Mouse (Mus musculus) ES-Bruce4 (cell line): ENCODE measurements around the gene D430041D05Rik. TPM values are rescaled to one million over a fixed set of nuclear protein-coding genes. Genes with fewer than 3 reads are reported as not detected.

Source experiments
- H3K27ac ChIP-seq: 2 replicates; pipeline ENCODE4 v1.5.1; 2012; ENCODE audit warnings: low read length, inconsistent platforms; ENCODE audit not compliant: insufficient read depth
- H3K27me3 ChIP-seq: 2 replicates; pipeline ENCODE4 v1.6.1; 2012; ENCODE audit warnings: mild to moderate bottlenecking, low read length, inconsistent platforms; ENCODE audit not compliant: control insufficient read depth, poor library complexity, insufficient read depth, severe bottlenecking
- H3K36me3 ChIP-seq: 2 replicates; pipeline ENCODE4 v1.6.1; 2012; ENCODE audit warnings: inconsistent platforms, mild to moderate bottlenecking, low read length, moderate library complexity; ENCODE audit not compliant: control insufficient read depth, poor library complexity, insufficient read depth, severe bottlenecking
- H3K4me1 ChIP-seq: one replicate; pipeline ENCODE4 v1.8.1; 2011; ENCODE audit warnings: low read length; ENCODE audit not compliant: control insufficient read depth, insufficient read depth
- H3K4me3 ChIP-seq: 2 replicates; pipeline ENCODE4 v1.5.1; 2011; ENCODE audit warnings: low read depth, mild to moderate bottlenecking, low read length
- H3K9ac ChIP-seq: 2 replicates; pipeline ENCODE4 v1.6.1; 2012; ENCODE audit warnings: low read depth, mild to moderate bottlenecking, inconsistent platforms; ENCODE audit not compliant: poor library complexity, severe bottlenecking
- H3K9me3 ChIP-seq: replicated peaks from 2 replicates; pipeline ENCODE4 v1.6.1; 2012; ENCODE audit warnings: mild to moderate bottlenecking, low read length, inconsistent platforms; ENCODE audit not compliant: control insufficient read depth, poor library complexity, insufficient read depth, severe bottlenecking
- CTCF ChIP-seq: IDR thresholded peaks from one replicate; pipeline ENCODE4 v1.8.1; 2011; ENCODE audit warnings: low read depth, low read length
- EP300 ChIP-seq: IDR thresholded peaks from 2 replicates; pipeline ENCODE4 v1.6.1; 2011; ENCODE audit warnings: low read depth, low read length; ENCODE audit not compliant: insufficient read depth
- POLR2A ChIP-seq: IDR thresholded peaks from one replicate; pipeline ENCODE4 v1.8.1; 2011; ENCODE audit warnings: low read length; ENCODE audit not compliant: insufficient read depth
- polyA plus RNA-seq: library from polyadenylated mRNA; stranded (reverse); fragments of >200 nt; gene quantifications from 2 replicates; pipeline ENCODE4 v1.2.4, GENCODE M21; 2011; ENCODE audit warnings: low read depth; ENCODE audit not compliant: missing spikeins, insufficient read depth, insufficient read length

Gene D430041D05Rik
- polyA plus RNA-seq, 1 experiment = 0.10 TPM

GRCm38 (mm10) chr2:104305722-104306121, 105.1 kb downstream of the D430041D05Rik start:
- no peak overlapping the region for H3K27ac ChIP-seq
- H3K36me3 ChIP-seq = no peaks in the 10 kb centered on the region
- no peak overlapping the region for H3K4me3 ChIP-seq
- H3K4me1 ChIP-seq = no peaks in the 10 kb centered on the region
- H3K9ac ChIP-seq = no peak overlapping the region
- no peaks in the 10 kb centered on the region for H3K9me3 ChIP-seq
- no peak for TF ChIP-seq CTCF
- no peak for TF ChIP-seq EP300
- no peak for TF ChIP-seq POLR2A
- no peaks in the 10 kb centered on the region for H3K27me3 ChIP-seq

GRCm38 (mm10) chr2:104299912-104300311, 110.9 kb downstream of the D430041D05Rik start:
- H3K27ac ChIP-seq = no peak overlapping the region
- no peaks in the 10 kb centered on the region for H3K36me3 ChIP-seq
- H3K9me3 ChIP-seq = no peaks in the 10 kb centered on the region
- no peak for TF ChIP-seq EP300
- no peak for TF ChIP-seq CTCF
- no peak for TF ChIP-seq POLR2A
- no peaks in the 10 kb centered on the region for H3K27me3 ChIP-seq
- no peaks in the 10 kb centered on the region for H3K4me1 ChIP-seq
- H3K4me3 ChIP-seq = no peak overlapping the region
- no peak overlapping the region for H3K9ac ChIP-seq

GRCm38 (mm10) chr2:104299160-104299559, 111.7 kb downstream of the D430041D05Rik start:
- Histone ChIP-seq H3K4me3 (no peak overlapping the region), H3K27me3 (no peaks in the 10 kb centered on the region), H3K9me3 (no peaks in the 10 kb centered on the region), H3K4me1 (no peaks in the 10 kb centered on the region), H3K9ac (no peak overlapping the region), H3K27ac (no peak overlapping the region), H3K36me3 (no peaks in the 10 kb centered on the region)
- no peak for TF ChIP-seq EP300
- no peak for TF ChIP-seq POLR2A
- no peak for TF ChIP-seq CTCF

GRCm38 (mm10) chr2:104286821-104287220, 124.0 kb downstream of the D430041D05Rik start:
- Histone ChIP-seq H3K27ac (no peak overlapping the region), H3K4me3 (no peak overlapping the region), H3K27me3 (no peaks in the 10 kb centered on the region), H3K9ac (no peak overlapping the region), H3K4me1 (no peaks in the 10 kb centered on the region), H3K36me3 (no peaks in the 10 kb centered on the region), H3K9me3 (no peaks in the 10 kb centered on the region)
- TF ChIP-seq EP300 = no peak
- no peak for TF ChIP-seq CTCF
- no peak for TF ChIP-seq POLR2A

GRCm38 (mm10) chr2:104283401-104283955, 127.3 kb downstream of the D430041D05Rik start:
- H3K9me3 ChIP-seq = no peaks in the 10 kb centered on the region
- H3K4me1 ChIP-seq = no peaks in the 10 kb centered on the region
- TF ChIP-seq CTCF (no peak), POLR2A (no peak), EP300 (no peak)
- no peaks in the 10 kb centered on the region for H3K36me3 ChIP-seq
- no peak overlapping the region for H3K9ac ChIP-seq
- no peaks in the 10 kb centered on the region for H3K27me3 ChIP-seq
- no peak overlapping the region for H3K27ac ChIP-seq
- no peak overlapping the region for H3K4me3 ChIP-seq

- Histone ChIP-seq H3K9ac (no peak overlapping the region), H3K4me3 (no peak overlapping the region), H3K27me3 (no peaks in the 10 kb centered on the region), H3K27ac (no peak overlapping the region), H3K9me3 (no peaks in the 10 kb centered on the region), H3K36me3 (no peaks in the 10 kb centered on the region), H3K4me1 (no peaks in the 10 kb centered on the region)
- TF ChIP-seq POLR2A (no peak), CTCF (no peak)
Measured at GRCm38 (mm10) chr2:104282835-104283234, 128.0 kb downstream of the D430041D05Rik start.

- no peak overlapping the region for H3K27ac ChIP-seq
- H3K9ac ChIP-seq = no peak overlapping the region
- no peak for TF ChIP-seq EP300
- TF ChIP-seq POLR2A = no peak
- TF ChIP-seq CTCF = no peak
Measured at GRCm38 (mm10) chr2:104267049-104267448, 143.8 kb downstream of the D430041D05Rik start.

More at GRCm38 (mm10) chr2:104267049-104267448, 143.8 kb downstream of the D430041D05Rik start:
- Histone ChIP-seq H3K9me3 (no peaks in the 10 kb centered on the region), H3K36me3 (no peaks in the 10 kb centered on the region), H3K27me3 (no peaks in the 10 kb centered on the region), H3K4me1 (no peaks in the 10 kb centered on the region), H3K4me3 (no peak overlapping the region)
